Mouse (Mus musculus) spleen, adult 2 months (tissue): ENCODE measurements around the gene Gm20388. TPM values are rescaled to one million over a fixed set of nuclear protein-coding genes. Genes with fewer than 3 reads are reported as not detected.
A peak's percentile ranks its signal among the peaks of the same experiment; 100 is the strongest.

Experiments used
- DNase-seq, 2 experiments: peaks; one replicate each; pipeline versions ENCODE4 v3.0.0 to v3.0.0-alpha.2; 2012 to 2021; ENCODE audit warnings: low spot score in 2 of 2, low read depth in 1 of 2
- H3K27ac ChIP-seq: fragments of 200-500 bp; 2 replicates; pipeline ENCODE4 v1.5.1; 2012; ENCODE audit warnings: low read length, inconsistent platforms; ENCODE audit not compliant: insufficient read depth
- H3K27me3 ChIP-seq: fragments of 200-500 bp; 2 replicates; pipeline ENCODE4 v1.6.1; 2012; ENCODE audit warnings: mild to moderate bottlenecking, moderate library complexity, low read length, inconsistent platforms; ENCODE audit not compliant: control insufficient read depth, insufficient read depth
- H3K36me3 ChIP-seq: fragments of 200-500 bp; 2 replicates; pipeline ENCODE4 v1.6.1; 2012; ENCODE audit warnings: mild to moderate bottlenecking, low read length, inconsistent platforms; ENCODE audit not compliant: control insufficient read depth, insufficient read depth
- H3K4me1 ChIP-seq: fragments of 200-500 bp; 2 replicates; pipeline ENCODE4 v1.6.1; 2011; ENCODE audit warnings: inconsistent platforms; ENCODE audit not compliant: control insufficient read depth, insufficient read depth, insufficient read length
- H3K4me3 ChIP-seq: fragments of 200-500 bp; 2 replicates; pipeline ENCODE4 v1.5.1; 2011; ENCODE audit warnings: mild to moderate bottlenecking, inconsistent platforms; ENCODE audit not compliant: insufficient read depth, insufficient read length; ENCODE audit errors: extremely low read depth
- CTCF ChIP-seq: fragments of 200-500 bp; IDR thresholded peaks from 2 replicates; pipeline ENCODE4 v1.5.1; 2011; ENCODE audit warnings: mild to moderate bottlenecking, inconsistent platforms; ENCODE audit not compliant: insufficient read depth, insufficient read length, insufficient replicate concordance; ENCODE audit errors: extremely low read depth
- POLR2A ChIP-seq: fragments of 200-500 bp; IDR thresholded peaks from 2 replicates; pipeline ENCODE4 v1.6.1; 2011; ENCODE audit warnings: low read depth, low read length, inconsistent platforms
- WGBS: fragments of 180-500 bp; shearing (Covaris S2); methylation state at CpG from one replicate; pipeline ENCODE4 v1.1.7; 2018; 5-methylcytosine and 5-hydroxymethylcytosine counted together
- polyA plus RNA-seq: library from polyadenylated mRNA; depleted of rRNA; stranded (reverse); fragments of >200 nt; gene quantifications from 2 replicates; pipeline ENCODE4 v1.2.3, GENCODE M21; 2012

Gene Gm20388
- polyA plus RNA-seq, 1 experiment, result 26.1 TPM

- WGBS, result under 1% methylated on average over 57 of the region's 58 CpGs
- Histone ChIP-seq H3K4me3 (peak within 1 kb of the TSS; percentile 88), H3K4me1 (peaks cover 4% of the 10 kb centered on the region; the same call in 1 of the 2 replicates), H3K36me3 (peaks cover 2% of the 10 kb centered on the region), H3K27ac (peak within 1 kb of the TSS; percentile 90), H3K27me3 (no peaks in the 10 kb centered on the region)
- DNase-seq, result peak; percentile 72 to 90
- TF ChIP-seq POLR2A (no peak; the same call in none of the 2 replicates), CTCF (no peak)
These were observed 3567.2 kb downstream of the Gm20388 start, which contains the start of gene Afg3l1 for GRCm38 (mm10) chr8:123477737-123478258. Gene Afg3l1, plus strand, starts transcription at chr8:123477903.

GRCm38 (mm10) chr8:123478456-123479218, 3568.0 kb downstream of the Gm20388 start:
- H3K4me1 ChIP-seq, result peaks cover 4% of the 10 kb centered on the region; the same call in 1 of the 2 replicates
- peaks cover 2% of the 10 kb centered on the region for H3K36me3 ChIP-seq
- DNase-seq, result peak in 1 of 2 experiments; percentile 15
- H3K27ac ChIP-seq, result no peak overlapping the region; the same call in 1 of the 2 replicates
- no peaks in the 10 kb centered on the region for H3K27me3 ChIP-seq
- 26% methylated on average over 16 of the region's 16 CpGs for WGBS
- no peak for TF ChIP-seq CTCF
- no peak for TF ChIP-seq POLR2A
- peak overlapping the region; percentile 88 for H3K4me3 ChIP-seq

- no peak overlapping the region for H3K27ac ChIP-seq
- no peak overlapping the region for H3K4me3 ChIP-seq
- no peak for DNase-seq
- H3K36me3 ChIP-seq, result peaks cover 26% of the 10 kb centered on the region
- WGBS, result 95% methylated on average over 7 of the region's 7 CpGs
- no peaks in the 10 kb centered on the region for H3K27me3 ChIP-seq
- H3K4me1 ChIP-seq, result no peaks in the 10 kb centered on the region; the same call in 1 of the 2 replicates
- TF ChIP-seq POLR2A (no peak), CTCF (no peak)
These were observed 3572.0 kb downstream of the Gm20388 start for GRCm38 (mm10) chr8:123482627-123483026.

GRCm38 (mm10) chr8:123491280-123492075, 3580.8 kb downstream of the Gm20388 start:
- peaks cover 67% of the 10 kb centered on the region for H3K36me3 ChIP-seq
- no peak for DNase-seq
- no peaks in the 10 kb centered on the region for H3K27me3 ChIP-seq
- no peak overlapping the region for H3K4me3 ChIP-seq
- no peak for TF ChIP-seq CTCF
- no peak for TF ChIP-seq POLR2A
- no peaks in the 10 kb centered on the region for H3K4me1 ChIP-seq
- 84% methylated on average over 15 of the region's 15 CpGs for WGBS
- H3K27ac ChIP-seq, result no peak overlapping the region

- WGBS, result 94% methylated on average over 9 of the region's 9 CpGs
- H3K4me1 ChIP-seq, result no peaks in the 10 kb centered on the region
- H3K27ac ChIP-seq, result no peak overlapping the region
- H3K27me3 ChIP-seq, result no peaks in the 10 kb centered on the region
- DNase-seq, result no peak
- no peak overlapping the region for H3K4me3 ChIP-seq
- TF ChIP-seq CTCF (no peak), POLR2A (no peak)
- peaks cover 63% of the 10 kb centered on the region for H3K36me3 ChIP-seq
These were observed 3582.3 kb downstream of the Gm20388 start for GRCm38 (mm10) chr8:123492898-123493297.

GRCm38 (mm10) chr8:123497699-123498098, 3587.1 kb downstream of the Gm20388 start:
- DNase-seq, result no peak
- 91% methylated on average over 4 of the region's 4 CpGs for WGBS
- H3K27ac ChIP-seq, result no peak overlapping the region
- H3K27me3 ChIP-seq, result no peaks in the 10 kb centered on the region
- TF ChIP-seq CTCF (no peak), POLR2A (no peak)
- H3K4me3 ChIP-seq, result no peak overlapping the region
- H3K36me3 ChIP-seq, result peaks cover 58% of the 10 kb centered on the region
- no peaks in the 10 kb centered on the region for H3K4me1 ChIP-seq
